Mouse (Mus musculus) T-helper 17 cell (primary cell): ENCODE data around the gene Esf1.
"Not testable (repeated sequence)": the region's sequence is repeated elsewhere in the genome, so short reads cannot be mapped to it uniquely, and the experiment has no call there.

Experiments used
- in situ Hi-C, 2 experiments: fragments of 300-600 bp; cut with MboI, MseI; formaldehyde crosslinking; loops; 1 replicate in 1 of 2; 2 replicates in 1 of 2; pipeline ENCODE4 v1.15.1; 2025; ENCODE audit warnings: high pct_unique_total_duplicates in 2 of 2

Esf1 gene

DNA sequence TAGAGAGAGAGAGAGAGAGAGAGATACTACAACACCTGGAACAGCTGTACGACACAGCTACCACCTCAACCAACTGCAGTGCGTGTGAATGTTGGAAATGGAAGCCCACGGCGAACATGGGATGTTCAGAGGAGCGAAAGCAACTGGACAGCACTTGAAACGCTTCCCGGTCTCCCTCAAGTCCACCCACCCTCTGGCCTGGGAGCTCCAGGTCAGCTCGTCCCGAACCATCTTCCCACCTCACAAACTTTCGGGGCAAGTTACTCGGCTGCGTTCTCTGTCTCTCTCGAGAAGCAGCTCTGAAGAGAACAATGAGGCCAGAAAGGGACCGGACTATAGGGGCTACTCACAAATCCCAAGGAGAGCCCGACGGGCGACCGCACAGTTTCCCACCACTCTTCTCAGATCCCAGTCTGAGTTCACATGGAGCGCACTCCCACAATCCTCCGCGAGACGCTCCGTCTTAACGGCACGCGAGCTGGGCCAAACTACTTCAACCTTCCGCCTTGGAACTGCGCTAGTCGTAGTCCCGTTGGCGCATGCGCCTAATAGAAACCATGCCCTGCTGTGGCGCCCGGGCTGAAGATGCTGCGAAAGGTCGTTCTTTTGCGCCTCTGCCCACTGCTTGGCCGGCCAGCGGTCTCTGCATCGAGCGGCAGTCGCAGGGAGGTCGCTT is at the start of gene Esf1, which contains the start of gene Ndufaf5:
Gene Esf1 (minus strand): TSS at position 438 of the 676 bp plus-strand sequence.
Gene Ndufaf5 (plus strand): TSS at position 523 of the 676 bp plus-strand sequence.
- in situ Hi-C loops: no loop called here

DNA sequence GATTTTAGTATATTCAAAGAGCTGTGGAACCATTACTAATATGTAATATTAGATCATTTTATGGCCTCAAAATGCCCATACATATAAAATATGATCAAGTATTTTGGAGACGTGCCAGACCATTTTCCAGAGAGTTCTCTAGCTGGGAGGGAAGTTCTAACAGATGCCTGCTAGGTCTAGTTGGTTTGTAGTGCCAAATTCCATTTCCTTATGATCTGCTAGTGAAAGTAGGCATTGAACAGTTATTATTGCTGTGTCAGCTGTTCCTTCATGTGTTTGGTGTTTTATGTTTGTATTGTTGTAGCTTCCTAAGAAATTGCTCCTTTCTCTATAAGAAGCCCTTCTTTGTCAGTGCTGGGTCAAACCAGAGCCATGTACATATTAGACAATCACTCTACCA is 45.6 kb upstream of the Esf1 start:
- in situ Hi-C loops: loop anchor here in 1 of 2 experiments (10.0 kb wide), 1 partner anchor 1219 kb away; no protein-coding TSS in a partner anchor

DNA sequence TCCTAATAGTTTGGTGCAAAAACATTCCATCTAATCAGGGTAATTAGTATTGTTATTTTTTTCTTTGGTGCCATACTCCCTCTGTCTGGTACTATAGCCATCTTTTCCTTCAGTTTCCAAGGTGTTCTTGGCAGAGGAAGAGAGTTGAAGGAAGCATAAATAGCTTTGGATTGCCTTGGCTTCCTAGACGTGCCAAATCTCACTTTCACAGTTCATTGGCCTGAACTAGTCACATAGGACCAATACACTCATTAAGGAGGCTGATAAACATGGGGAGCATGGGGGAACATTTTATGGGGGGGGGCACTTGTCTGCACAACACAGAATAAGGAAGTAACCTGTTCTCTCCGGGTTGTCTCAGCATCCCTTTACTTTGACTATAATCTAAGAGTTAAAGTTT is 45.1 kb upstream of the Esf1 start:
- in situ Hi-C loops: loop anchor here in 1 of 2 experiments (10.0 kb wide), 1 partner anchor 1219 kb away; no protein-coding TSS in a partner anchor

DNA sequence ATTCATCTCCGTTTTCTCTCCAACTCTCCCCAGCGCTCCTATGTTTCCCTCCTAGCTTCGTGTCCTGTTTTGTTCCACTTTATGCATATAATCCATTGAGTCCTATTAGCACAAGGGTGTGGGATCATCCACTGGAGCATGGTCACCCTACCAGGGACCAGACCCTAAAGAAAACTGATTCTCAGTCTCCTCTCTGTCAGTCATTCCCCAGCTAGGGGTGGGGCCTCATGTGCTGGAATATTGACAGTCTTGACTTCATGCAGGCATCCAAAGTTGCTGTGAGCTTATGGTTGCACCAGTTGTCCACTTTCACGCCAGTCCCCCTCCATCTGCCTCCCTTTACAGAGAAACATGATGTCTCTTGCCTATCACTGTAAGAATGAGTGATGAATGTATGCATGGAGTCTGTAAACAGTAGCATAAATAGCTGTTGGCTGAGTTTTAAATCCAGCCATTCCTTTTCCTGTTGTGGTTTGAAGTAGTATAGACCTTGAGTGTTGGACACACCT is 44.2 kb upstream of the Esf1 start:
- in situ Hi-C loops: loop anchor here in 1 of 2 experiments (10.0 kb wide), 1 partner anchor 1220 kb away; no protein-coding TSS in a partner anchor

DNA sequence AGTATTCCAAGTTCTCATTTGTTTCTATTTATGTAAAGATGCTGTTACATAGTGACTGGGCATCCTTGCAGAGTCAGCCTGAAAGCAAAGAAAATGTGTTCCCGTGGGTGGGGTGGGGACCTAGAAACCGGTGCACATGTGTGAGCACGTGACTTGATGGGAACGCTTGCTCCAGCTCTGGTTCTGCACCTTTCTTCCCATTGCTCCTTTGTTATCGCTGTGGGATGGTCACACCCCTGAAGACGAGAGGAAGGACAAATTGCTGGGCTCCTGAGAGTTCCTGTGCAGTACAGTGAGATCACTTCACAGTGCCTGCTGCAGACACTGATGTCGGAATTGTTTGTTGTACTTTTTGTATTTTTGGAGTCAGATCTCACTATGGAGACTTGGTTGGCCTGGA is 33.4 kb upstream of the Esf1 start:
- in situ Hi-C loops: no loop called here

DNA sequence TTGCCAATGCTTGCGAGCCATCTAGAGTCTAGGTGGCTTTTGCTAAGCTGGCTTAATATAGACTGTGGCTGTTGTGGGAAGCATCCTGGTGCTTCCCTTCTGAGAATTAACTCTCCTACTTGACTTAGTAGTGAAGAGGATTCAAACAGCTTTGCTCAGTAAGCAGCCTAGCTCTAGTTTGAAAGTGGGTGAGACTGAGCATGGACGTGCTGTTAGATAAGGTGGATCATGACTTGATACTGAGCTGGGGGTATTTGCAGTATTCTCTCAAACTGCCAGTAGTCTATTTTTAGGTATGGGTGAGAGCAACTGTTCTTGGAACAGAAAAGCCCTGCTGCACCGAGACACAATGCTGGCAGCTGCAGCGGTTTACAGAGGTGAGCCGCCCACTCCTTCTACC is 32.2 kb upstream of the Esf1 start:
- in situ Hi-C loops: no loop called here

DNA sequence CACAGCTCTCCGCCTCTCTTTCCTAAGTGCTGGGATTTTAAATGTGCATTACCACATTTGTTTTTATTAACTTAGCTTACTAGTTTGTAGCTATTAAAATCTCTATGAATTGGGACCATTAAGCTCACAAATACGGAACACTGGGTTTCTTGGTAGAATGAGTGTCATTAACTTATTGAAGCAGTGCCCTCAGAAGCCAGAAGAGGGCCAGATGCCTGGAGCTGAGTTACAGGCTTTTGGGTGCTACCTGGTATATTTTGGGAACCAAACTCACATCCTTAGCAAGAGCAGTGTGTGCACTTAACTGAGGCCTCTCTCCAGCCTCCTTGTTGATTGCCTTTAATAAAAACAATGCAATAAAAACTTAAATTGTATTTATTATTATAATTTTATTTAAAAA is 30.3 kb upstream of the Esf1 start:
- in situ Hi-C loops: no loop called here

DNA sequence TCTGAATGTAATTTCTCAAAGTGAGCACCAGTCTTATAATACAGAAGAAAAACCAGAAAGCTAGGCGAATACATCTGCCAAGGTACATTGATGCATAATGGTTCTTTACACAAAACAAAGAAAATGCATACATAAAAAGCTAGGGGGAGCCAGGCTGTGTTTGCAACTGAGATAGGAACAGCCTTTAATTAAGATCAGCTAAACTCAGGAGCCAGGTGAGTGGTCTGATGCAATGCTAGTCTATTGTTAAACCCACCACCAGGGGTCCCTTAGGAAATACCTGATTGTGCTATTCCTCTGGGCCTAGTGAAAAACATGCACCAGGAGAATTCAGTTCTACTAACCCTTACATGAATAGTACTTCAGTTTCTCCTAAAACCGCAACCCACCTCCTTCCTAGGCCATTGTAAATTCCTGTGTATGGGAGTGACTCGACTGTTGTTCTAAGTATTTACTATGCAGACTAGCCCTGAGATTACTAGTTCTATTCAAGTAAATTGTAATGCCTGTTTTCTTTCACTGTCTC is 15.4 kb upstream of the Esf1 start:
- in situ Hi-C loops: not testable (repeated sequence)

DNA sequence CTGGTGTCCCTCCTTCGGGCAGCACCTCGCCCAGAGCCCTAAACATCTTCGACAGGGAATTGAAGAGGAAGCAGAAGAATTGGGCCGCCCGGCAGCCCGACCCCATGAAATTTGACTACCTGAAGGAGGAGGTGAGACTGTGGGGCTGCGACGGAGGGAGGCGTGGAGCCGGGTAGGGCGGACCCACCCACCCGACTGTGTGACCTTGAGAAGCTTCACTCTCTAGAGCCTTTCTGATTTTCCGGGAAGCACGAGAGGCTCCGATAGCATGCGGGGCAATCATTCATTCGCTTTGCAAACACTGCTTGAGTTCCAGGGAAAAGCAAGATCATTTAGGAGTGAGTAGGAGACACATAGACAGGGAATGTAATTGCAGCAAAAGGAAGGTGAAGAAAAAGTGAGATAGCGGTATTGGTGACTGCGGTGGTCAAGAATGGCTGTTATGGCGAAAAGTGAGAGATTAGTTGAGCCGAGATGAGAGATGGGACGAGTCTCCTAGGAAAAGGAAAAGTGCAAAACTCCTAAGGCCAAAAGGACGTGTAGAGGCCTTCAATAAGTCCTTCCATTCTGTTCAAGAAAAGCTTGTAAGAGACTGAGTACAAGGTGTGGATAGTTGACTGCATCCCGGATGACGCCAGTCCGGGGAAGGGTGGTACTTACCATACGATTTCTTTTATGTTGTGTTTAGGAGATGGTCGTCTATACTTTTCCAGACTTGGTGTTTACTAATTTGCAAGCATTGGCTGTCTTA is 614 bp upstream of the Esf1 start:
- in situ Hi-C loops: no loop called here

DNA sequence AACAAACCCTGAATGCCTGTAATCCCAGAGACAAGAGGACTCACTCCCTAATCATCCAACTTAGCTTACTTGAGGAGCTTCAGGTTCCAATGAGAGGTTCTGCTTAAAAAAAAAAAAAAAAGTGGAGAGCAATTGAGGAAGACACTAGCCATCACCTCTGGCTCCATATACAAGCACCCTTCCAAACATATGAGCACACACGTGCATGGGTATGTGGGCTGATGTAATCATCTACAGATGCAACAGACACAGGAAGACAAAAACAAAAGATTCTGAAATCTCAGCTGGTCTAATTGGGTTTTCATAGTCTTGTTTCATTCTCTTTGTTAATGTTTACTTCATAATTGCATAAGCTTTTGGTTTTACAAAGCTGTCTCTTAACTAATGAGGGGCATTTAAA is 1.3 kb downstream of the Esf1 start:
- in situ Hi-C loops: no loop called here

DNA sequence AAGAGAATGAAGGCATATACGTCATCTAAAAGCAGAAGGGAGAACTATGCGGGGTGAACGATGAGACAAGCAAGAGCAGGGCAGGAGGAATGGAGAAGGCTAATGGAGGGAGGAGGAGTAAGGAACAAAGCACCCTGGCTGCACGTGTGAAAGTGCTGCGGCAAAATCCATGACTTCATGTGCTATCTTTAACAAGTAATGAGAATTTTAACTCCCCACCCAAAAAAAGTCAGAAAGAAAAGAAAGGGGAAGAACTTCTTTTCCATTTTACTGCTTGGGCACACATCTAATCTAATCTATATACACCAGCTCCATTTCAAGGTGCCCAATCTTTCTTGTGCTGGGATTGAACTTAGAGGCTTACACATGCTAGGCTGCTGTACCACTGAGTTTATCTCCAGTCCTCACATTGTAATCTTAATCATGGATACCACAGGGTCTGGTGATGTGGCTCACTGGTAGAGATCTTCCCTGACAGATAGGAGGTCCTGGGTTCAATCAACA is 7.0 kb downstream of the Esf1 start:
- in situ Hi-C loops: loop anchor here in 1 of 2 experiments (5.0 kb wide), 1 partner anchor 316 kb away; no protein-coding TSS in a partner anchor

DNA sequence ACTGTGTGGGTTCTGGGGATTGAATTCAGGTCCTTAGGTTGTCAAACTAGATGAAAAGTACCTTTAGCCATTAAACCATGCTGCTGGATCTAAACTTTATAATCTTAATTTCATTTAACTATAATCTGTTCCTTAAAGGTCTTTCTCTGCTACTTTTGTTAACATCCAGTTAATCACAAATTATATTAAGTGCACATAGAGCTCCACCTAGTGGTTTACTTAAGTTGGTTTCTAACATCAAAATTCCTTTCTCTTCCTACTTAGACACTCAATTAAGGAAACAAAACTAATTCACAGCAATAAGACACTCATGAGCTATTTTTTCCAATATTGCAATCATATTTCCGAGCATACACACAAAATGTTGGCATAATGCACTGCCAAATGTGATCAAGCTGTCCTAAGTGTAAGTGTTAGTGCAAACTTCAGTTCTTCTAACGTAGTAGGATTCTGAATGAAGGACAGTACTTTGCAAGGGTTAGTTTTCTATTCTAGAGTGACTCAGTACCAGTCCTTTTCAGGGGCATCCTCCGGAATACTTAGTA is 11.1 kb downstream of the Esf1 start:
- in situ Hi-C loops: loop anchor here in 1 of 2 experiments (5.0 kb wide), 1 partner anchor 107 kb away; no protein-coding TSS in a partner anchor

DNA sequence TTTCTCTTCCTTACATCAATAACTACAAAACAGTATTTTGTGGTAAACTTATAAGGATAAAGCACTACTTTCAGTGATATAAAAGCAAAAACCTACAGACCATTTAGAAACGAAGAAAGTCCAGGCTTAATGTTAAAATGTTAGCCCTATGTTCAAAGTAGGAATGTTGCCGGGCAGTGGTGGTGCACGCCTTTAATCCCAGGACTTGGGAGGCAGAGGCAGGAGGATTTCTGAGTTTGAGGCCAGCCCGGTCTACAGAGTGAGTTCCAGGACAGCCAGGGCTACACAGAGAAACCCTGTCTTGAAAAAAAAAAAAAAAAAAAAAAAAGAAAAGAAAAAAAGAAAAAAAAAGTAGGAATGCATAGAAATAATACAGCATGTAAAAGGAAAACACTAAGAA is 18.6 kb downstream of the Esf1 start, which contains the start of gene Gm17374:
Gene Gm17374 (plus strand): TSS at position 301 of the 400 bp plus-strand sequence.
- in situ Hi-C loops: not testable (repeated sequence)

DNA sequence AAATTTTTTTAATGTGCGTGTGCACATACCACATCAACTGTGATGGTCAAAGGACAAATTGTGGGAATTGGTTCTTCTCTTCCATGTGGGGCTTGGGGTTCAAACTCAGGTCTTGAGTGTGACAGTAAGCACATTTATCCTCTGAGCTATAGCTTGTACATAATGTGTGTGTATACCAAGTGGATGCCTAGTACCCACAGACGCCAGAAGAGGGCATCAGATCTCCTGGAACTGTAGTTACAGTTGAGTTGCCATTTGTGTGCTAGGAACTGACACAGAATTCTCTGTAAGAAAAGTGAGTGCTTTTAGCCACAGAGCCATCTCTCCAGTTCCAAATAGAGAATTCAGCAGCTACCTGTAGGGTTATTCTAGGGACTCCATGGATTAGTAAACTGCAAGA is 44.8 kb downstream of the Esf1 start:
- in situ Hi-C loops: no loop called here

DNA sequence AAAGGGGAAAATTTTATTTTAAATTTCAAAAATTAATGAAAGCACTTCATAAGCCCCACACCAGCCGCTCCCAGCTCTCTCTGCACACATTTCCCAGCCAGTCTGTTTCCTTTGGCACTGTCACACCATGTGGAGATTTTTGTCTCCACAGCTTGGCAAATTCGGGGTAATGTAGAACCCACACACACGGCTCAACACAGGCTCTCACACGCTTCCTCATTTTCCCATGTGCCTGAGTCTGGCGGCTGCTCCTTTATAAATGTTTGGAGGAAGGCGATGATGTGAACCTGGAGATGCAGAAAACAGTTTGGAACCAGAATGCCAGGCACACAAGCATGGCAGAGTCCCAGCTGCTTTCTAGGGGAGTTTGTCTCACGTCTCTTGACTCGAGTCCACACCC is 56.5 kb downstream of the Esf1 start:
- in situ Hi-C loops: no loop called here

DNA sequence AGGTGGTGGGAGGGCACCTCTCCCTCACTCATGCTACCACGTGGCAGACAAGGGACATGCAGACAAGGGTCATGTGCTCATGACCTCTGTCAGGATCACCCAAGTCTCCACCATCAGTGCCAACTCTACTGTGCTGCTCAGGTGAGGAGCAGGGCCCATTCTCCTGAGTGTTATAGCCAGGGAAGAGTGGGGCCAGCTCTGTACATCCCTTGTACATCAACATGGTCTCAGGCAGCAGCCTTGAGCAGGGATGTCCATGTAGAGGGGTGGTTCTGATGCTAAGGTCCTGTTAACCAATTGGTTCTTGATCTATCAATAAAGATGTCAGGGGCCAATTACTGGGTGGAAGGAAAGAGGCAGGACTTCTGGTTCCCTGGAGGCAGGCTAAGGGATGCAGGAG is 61.4 kb downstream of the Esf1 start:
- in situ Hi-C loops: no loop called here

DNA sequence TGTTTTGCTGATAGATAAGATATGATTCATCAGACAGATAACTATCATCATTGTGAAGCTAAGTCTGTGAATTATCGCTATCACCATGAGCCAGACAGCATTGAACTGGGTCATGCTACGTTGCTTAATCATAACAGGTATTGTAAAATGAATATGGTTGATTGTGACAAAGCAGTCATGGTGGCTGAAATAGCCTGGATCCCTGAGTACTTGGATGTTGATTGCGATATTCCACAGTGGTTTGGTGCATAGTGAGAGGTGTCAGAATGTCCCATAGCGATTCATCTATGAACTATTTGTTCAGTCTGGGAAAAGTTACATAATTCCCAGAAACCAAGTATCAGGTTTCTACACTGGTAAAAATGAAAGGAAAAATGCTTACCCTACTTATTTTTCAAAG is 62.7 kb downstream of the Esf1 start:
- in situ Hi-C loops: no loop called here

DNA sequence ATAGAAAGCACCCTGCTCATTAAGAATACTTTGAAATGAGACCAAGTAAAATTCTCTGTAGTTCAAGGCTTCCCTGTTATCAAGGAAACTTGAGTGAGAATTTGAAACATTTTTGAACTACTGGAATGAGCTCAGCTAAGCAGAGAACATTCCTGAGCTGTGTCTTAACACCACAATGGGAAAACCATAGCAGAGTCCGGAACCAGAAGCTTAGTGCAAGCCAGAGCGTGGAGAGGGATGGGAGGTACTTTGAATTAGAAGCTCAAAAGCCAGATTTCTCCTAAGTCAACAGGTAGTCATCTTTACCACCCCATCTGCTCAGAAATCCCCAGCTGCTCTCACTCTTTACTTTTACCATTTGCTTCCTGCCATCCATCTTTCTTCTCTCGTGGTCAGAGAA is 65.4 kb downstream of the Esf1 start:
- in situ Hi-C loops: no loop called here

DNA sequence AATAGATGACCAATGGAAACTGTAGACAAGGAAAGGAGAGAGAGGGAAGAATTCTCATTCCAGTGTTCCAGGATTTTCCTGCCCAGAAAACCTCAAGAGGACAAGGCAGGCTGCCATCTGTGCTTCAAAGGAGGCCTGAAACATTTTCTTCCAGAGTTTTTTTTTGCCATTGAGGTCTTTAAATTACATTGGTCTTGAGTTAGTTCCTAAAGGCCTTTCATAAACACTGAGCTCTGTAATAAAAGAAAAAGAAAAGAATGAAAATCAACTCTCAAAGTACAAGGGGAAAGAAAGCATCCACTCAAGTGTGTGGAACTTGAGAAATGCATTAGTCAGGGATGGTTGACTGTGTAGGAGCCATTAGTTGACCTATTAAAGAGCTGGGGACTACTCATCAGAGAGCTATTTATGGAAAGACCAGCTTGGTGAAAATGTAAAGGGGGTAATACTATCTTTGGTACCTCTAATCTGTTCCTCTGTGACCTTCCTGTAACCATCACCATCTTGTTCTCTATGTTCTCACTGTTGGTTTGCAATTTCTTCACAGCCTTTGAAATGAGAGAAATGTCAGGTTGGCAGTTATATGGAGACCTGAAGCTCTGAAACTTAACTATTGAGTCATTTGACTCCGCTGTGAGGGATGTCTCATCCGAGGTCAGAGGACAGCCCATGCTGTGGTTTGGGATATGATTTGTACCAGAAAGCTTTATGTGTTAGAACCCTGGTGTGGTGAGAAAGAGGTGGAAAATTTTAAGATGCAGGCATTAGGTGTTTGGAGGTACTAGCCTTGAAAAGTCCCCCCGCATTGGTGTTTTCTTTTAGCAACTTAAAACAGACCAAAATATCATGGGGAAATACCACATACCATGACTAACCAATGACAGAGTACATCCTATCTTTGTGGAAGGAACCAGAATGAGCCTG is 69.6 kb downstream of the Esf1 start:
- in situ Hi-C loops: no loop called here

DNA sequence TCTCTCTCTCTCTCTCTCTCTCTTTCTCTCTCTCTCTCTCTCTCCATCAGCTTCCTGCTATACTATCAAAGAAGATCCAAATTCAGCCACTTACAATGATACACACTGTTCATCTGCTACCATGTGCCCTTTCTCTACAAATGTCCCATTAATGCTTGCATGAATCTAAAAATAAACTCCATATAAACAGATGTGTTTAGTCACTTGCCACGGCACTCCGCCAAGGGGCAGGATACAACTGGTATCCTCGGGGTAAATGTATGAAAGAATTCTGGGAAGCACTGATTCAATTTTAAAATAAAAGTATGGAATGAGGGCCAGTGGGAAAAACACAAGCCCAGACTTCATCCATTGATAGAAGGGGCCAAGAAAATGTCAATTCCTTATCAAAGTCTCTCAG is 70.4 kb downstream of the Esf1 start:
- in situ Hi-C loops: no loop called here
